Mouse (Mus musculus): Measurements from ENCODE around the gene Aplnr.

GRCm38 (mm10) chr2:85172071-85172762 is 36.2 kb downstream of the Aplnr start:
- TF ChIP-seq CTCF (IDR thresholded peaks at IDR 0.05), result no peak
- peak; percentile 73 for TF ChIP-seq EP300 (IDR thresholded peaks at IDR 0.05)

Data from lung, postnatal 0 days (tissue).